Mouse (Mus musculus) c-Kit-positive CD71-positive TER-119-positive erythroid progenitor cells, embryonic 14.5 days (primary cell): Measurements from ENCODE around the gene Trmu.
"Not testable (repeated sequence)": the region's sequence is repeated elsewhere in the genome, so short reads cannot be mapped to it uniquely, and the experiment has no call there.

Source experiments
- DNase-seq: peaks from one replicate; pipeline ENCODE4 v3.0.0-alpha.2; 2013; ENCODE audit warnings: low spot score

The Trmu gene

GRCm38 (mm10) chr15:85878848-85879497, at the start of gene Trmu:
TSS of gene Trmu (plus strand) at chr15:85879312.
- DNase-seq = peak; percentile 87

- DNase-seq = no peak
Observed at GRCm38 (mm10) chr15:85829470-85829869, 49.6 kb upstream of the Trmu start.

- DNase-seq = peak; percentile 70
Observed at GRCm38 (mm10) chr15:85831954-85832590, 47.0 kb upstream of the Trmu start, which contains the start of gene Ttc38. TSS of gene Ttc38 (plus strand) at chr15:85832306.

GRCm38 (mm10) chr15:85832599-85832998, 46.5 kb upstream of the Trmu start:
- DNase-seq = no peak

GRCm38 (mm10) chr15:85835335-85835734, 43.8 kb upstream of the Trmu start:
- DNase-seq = no peak

GRCm38 (mm10) chr15:85836887-85837286, 42.2 kb upstream of the Trmu start:
- no peak for DNase-seq

GRCm38 (mm10) chr15:85840983-85841382, 38.1 kb upstream of the Trmu start:
- DNase-seq = no peak

GRCm38 (mm10) chr15:85841796-85842360, 37.2 kb upstream of the Trmu start:
- no peak for DNase-seq

GRCm38 (mm10) chr15:85845071-85845470, 34.0 kb upstream of the Trmu start:
- no peak for DNase-seq

- no peak for DNase-seq
Observed at GRCm38 (mm10) chr15:85851656-85852392, 27.3 kb upstream of the Trmu start.

- no peak for DNase-seq
Observed at GRCm38 (mm10) chr15:85858980-85859489, 20.1 kb upstream of the Trmu start.

- DNase-seq = peak; percentile 91
Observed at GRCm38 (mm10) chr15:85859490-85860031, 19.6 kb upstream of the Trmu start, which contains the start of gene Gtse1. TSS of gene Gtse1 (plus strand) at chr15:85859745.

- DNase-seq = not testable (repeated sequence)
Observed at GRCm38 (mm10) chr15:85865913-85866312, 13.2 kb upstream of the Trmu start.

- peak; percentile 62 for DNase-seq
Observed at GRCm38 (mm10) chr15:85867696-85868095, 11.4 kb upstream of the Trmu start.

GRCm38 (mm10) chr15:85877336-85877735, 1.8 kb upstream of the Trmu start:
- DNase-seq = no peak

GRCm38 (mm10) chr15:85879498-85879895, 385 bp downstream of the Trmu start:
- DNase-seq = no peak

GRCm38 (mm10) chr15:85885606-85886005, 6.5 kb downstream of the Trmu start:
- no peak for DNase-seq

GRCm38 (mm10) chr15:85889235-85889634, 10.1 kb downstream of the Trmu start:
- no peak for DNase-seq

GRCm38 (mm10) chr15:85891971-85892370, 12.9 kb downstream of the Trmu start:
- DNase-seq = no peak

GRCm38 (mm10) chr15:85892498-85893118, 13.5 kb downstream of the Trmu start:
- DNase-seq = no peak

GRCm38 (mm10) chr15:85893871-85894270, 14.8 kb downstream of the Trmu start:
- no peak for DNase-seq

GRCm38 (mm10) chr15:85896284-85896683, 17.2 kb downstream of the Trmu start:
- peak; percentile 62 for DNase-seq
